Mouse (Mus musculus): ENCODE results near the gene Vps8.

Gene Vps8

GRCm38 (mm10) chr16:21477074-21477473 is 54.2 kb downstream of the Vps8 start:
- no peak for DNase-seq (ENCODE audit: low read depth, low spot score)

GRCm38 (mm10) chr16:21478376-21478775 is 55.5 kb downstream of the Vps8 start:
- no peak for DNase-seq (ENCODE audit: low read depth, low spot score)

GRCm38 (mm10) chr16:21483803-21484202 is 60.9 kb downstream of the Vps8 start:
- DNase-seq (ENCODE audit: low read depth, low spot score): no peak

- no peak for DNase-seq (ENCODE audit: low read depth, low spot score)
Observed at GRCm38 (mm10) chr16:21485716-21486115, 62.8 kb downstream of the Vps8 start.

- DNase-seq (ENCODE audit: low read depth, low spot score): peak; percentile 75
Observed at GRCm38 (mm10) chr16:21488413-21488812, 65.5 kb downstream of the Vps8 start.

- DNase-seq (ENCODE audit: low read depth, low spot score): no peak
Observed at GRCm38 (mm10) chr16:21492346-21492745, 69.4 kb downstream of the Vps8 start.

- no peak for DNase-seq (ENCODE audit: low read depth, low spot score)
Observed at GRCm38 (mm10) chr16:21492894-21493293, 70.0 kb downstream of the Vps8 start.

- DNase-seq (ENCODE audit: low read depth, low spot score): no peak
Observed at GRCm38 (mm10) chr16:21494681-21495080, 71.8 kb downstream of the Vps8 start.

- DNase-seq (ENCODE audit: low read depth, low spot score): no peak
Observed at GRCm38 (mm10) chr16:21496799-21497198, 73.9 kb downstream of the Vps8 start.

GRCm38 (mm10) chr16:21497627-21498026 is 74.7 kb downstream of the Vps8 start:
- DNase-seq (ENCODE audit: low read depth, low spot score): peak; percentile 22

GRCm38 (mm10) chr16:21498984-21499383 is 76.1 kb downstream of the Vps8 start:
- DNase-seq (ENCODE audit: low read depth, low spot score): peak; percentile 43

GRCm38 (mm10) chr16:21499656-21500055 is 76.7 kb downstream of the Vps8 start:
- no peak for DNase-seq (ENCODE audit: low read depth, low spot score)

- no peak for DNase-seq (ENCODE audit: low read depth, low spot score)
Observed at GRCm38 (mm10) chr16:21518833-21519232, 95.9 kb downstream of the Vps8 start.

GRCm38 (mm10) chr16:21519785-21520184 is 96.9 kb downstream of the Vps8 start:
- DNase-seq (ENCODE audit: low read depth, low spot score): peak; percentile 64

- DNase-seq (ENCODE audit: low read depth, low spot score): peak; percentile 78
Observed at GRCm38 (mm10) chr16:21523738-21524137, 100.8 kb downstream of the Vps8 start.

- DNase-seq (ENCODE audit: low read depth, low spot score): peak; percentile 84
Observed at GRCm38 (mm10) chr16:21525376-21525775, 102.5 kb downstream of the Vps8 start.

- DNase-seq (ENCODE audit: low read depth, low spot score): no peak
Observed at GRCm38 (mm10) chr16:21527271-21528007, 104.5 kb downstream of the Vps8 start.

GRCm38 (mm10) chr16:21533503-21533902 is 110.6 kb downstream of the Vps8 start:
- DNase-seq (ENCODE audit: low read depth, low spot score): peak; percentile 24

GRCm38 (mm10) chr16:21536240-21537005 is 113.5 kb downstream of the Vps8 start:
- DNase-seq (ENCODE audit: low read depth, low spot score): peak; percentile 41

GRCm38 (mm10) chr16:21537312-21537711 is 114.4 kb downstream of the Vps8 start:
- peak; percentile 50 for DNase-seq (ENCODE audit: low read depth, low spot score)

- DNase-seq (ENCODE audit: low read depth, low spot score): peak; percentile 33
Observed at GRCm38 (mm10) chr16:21538889-21539288, 116.0 kb downstream of the Vps8 start.

- peak; percentile 49 for DNase-seq (ENCODE audit: low read depth, low spot score)
Observed at GRCm38 (mm10) chr16:21542559-21542958, 119.6 kb downstream of the Vps8 start.

- no peak for DNase-seq (ENCODE audit: low read depth, low spot score)
Observed at GRCm38 (mm10) chr16:21547446-21547845, 124.5 kb downstream of the Vps8 start.
